Mouse (Mus musculus) adrenal gland, postnatal 14 days (tissue): ENCODE measurements around the gene Grrp1. TPM values are rescaled to one million over a fixed set of nuclear protein-coding genes. Genes with fewer than 3 reads are reported as not detected.

Experiments
- DNase-seq: peaks from one replicate; pipeline ENCODE4 v3.0.0; 2021; ENCODE audit warnings: mixed read lengths
- total RNA-seq: library from RNA; stranded (reverse); gene quantifications from 2 replicates; pipeline ENCODE4 v1.2.3, GENCODE M21; 2021

The Grrp1 gene
- total RNA-seq, 1 experiment from 2014 or later, result 11.4 TPM

GRCm38 (mm10) chr4:134245148-134245843, 8.6 kb downstream of the Grrp1 start, which contains the start of gene Zfp593:
Zfp593 (minus strand) TSS chr4:134245592.
- DNase-seq, result peak; percentile 98

DNA sequence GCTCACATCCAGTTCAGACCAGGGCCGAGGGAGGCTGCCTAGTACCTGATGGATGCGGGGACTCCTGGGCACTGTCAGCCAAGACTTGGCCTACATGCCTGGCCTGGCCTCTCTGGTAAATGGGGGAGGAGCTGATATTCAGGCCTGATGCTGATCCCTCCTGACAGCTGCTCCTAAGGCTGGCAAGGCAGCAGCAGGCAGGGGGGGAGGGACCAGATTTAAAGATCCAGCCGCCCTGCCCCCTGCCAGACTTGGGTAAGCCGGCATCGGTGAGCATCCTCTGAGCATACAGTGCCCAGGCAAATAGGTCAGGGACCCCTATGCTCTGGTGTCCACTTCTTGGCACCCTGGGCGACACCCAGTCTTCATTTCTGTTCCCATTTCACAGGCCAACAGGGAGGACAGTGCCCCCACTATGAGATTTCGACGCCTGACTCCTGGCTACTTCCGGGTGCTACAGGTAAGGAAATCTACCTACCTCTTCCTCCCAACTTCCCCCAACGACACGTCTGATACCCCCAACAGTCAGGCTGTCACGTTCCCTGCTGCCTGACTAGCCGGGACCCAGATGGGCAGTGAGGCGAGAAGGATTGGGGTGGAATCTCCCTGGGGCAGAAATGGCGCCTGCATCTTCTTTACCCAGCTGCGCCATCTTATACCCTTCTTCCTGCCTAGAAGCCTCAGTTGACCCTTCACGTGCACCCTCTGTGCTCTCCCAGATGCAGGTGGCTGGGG, 10.2 kb downstream of the Grrp1 start, which contains the start of gene E130218I03Rik:
Gene E130218I03Rik, plus strand, starts transcription at position 147 of the 735 bp plus-strand sequence.
- DNase-seq, result no peak

DNA sequence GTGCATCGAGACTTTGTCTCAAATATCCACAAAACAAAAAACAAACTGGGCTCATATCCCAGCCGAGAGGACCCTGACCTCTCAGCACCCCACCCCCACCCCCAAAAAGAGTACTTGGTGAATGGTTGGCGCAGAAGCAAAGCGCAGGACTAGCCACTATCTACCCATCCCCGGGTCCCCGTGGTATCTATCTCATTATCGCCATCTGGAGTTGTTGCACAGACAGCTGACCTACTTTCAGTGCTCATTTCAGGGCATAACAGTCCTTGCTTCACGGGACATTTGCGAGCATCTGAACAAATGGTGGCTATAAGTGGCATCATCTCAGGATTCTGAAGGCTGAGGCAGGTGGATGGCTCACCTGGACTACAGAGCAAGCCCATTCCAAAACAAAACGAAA, 15.2 kb downstream of the Grrp1 start:
- DNase-seq, result no peak

GRCm38 (mm10) chr4:134238279-134238651, 15.6 kb downstream of the Grrp1 start, which contains the start of gene Cnksr1:
Cnksr1 (minus strand) TSS chr4:134238399.
- DNase-seq, result peak; percentile 95

DNA sequence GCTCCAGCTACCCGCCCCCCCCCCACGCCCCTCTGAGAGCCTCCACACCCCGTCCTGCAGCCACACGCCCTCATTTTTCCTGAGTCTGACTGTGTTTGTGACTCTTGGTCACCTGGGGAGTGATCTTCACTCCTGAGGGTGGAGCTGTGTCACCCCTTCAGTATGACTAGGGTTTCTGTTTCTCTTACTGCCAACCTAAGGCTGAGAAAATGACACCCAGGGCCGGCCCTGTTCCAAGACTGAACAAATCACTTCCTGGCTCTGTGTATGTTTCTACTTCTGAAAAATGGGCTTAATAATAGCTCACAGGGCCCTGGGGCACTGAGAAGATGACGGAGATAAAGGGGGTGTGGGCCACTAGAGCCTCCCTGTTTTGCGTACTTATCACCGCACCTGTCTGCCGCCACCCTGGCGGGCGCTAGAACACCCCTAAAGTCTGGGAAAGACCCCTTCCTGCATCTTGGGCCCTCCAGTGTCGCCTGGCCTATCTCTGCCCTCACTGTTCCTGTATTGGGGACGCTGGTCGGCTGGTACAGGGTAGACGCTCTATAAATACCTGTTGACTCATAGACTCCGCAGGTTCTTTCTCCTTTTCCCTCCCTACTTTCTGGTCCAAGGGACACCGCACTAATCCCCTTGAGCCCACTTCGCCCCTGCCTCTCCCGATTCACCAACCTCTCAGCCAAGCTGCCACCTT, 16.2 kb downstream of the Grrp1 start:
- no peak for DNase-seq

DNA sequence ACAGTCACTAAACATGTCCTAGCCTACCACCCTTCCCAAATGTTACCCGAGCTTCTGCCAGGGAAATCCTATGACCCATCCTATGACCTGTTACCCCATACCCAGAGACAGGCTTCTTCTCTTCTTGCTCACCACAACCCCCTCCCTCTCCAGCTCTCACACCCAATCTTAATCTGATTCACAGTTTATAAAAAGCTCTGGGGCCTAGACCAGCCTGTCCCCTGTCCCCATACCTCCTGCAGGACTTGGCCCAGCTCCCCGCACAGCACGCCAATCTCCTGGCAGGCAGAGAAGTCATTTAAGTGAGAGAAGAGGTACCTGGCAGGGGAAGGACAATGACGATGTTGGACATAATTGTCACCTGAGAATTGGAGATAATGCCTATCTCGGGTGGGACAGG, 19.0 kb downstream of the Grrp1 start:
- no peak for DNase-seq

DNA sequence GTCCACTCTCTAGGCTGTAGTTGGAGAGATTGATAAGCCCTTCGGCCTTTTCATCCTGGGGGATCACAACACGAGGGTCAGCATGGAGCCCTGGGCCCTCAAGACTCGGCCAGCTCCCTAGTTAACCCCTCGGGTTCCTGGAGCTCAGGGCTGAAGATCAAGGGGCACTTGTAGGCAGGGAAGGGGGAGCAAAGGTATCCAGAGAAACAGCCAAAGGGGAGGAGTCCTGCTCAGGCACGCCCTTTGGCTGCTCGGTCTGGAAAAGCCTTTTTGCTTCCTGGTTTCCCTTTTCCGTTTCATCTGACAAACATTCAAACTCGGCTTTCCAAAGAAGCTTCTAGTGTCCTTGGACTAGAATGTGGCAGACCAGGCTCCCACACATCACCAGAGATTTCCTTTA, 23.5 kb downstream of the Grrp1 start:
- DNase-seq, result no peak

DNA sequence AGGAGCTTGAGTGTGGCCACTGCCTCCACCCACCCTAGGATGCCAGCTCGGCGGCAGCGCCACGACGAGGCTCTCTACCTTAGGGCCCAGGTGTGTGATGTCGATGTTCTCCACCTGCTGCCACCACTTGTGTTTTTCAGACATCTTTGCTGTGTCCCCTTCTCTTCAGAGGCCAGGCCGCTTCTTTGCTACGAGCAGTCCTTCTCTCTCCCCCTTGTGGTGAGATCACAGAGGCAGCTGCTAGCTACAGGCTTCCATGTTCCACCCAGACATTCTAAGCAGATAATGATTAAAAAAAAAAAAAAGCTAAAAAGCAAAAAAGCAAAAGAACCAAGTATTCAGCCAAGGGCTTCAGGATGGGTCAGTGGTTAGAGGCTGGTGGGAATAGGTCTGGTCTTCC, 26.7 kb downstream of the Grrp1 start, which contains the start of gene Catsper4:
Gene Catsper4, minus strand, starts transcription at position 190 of the 400 bp plus-strand sequence.
- no peak for DNase-seq

DNA sequence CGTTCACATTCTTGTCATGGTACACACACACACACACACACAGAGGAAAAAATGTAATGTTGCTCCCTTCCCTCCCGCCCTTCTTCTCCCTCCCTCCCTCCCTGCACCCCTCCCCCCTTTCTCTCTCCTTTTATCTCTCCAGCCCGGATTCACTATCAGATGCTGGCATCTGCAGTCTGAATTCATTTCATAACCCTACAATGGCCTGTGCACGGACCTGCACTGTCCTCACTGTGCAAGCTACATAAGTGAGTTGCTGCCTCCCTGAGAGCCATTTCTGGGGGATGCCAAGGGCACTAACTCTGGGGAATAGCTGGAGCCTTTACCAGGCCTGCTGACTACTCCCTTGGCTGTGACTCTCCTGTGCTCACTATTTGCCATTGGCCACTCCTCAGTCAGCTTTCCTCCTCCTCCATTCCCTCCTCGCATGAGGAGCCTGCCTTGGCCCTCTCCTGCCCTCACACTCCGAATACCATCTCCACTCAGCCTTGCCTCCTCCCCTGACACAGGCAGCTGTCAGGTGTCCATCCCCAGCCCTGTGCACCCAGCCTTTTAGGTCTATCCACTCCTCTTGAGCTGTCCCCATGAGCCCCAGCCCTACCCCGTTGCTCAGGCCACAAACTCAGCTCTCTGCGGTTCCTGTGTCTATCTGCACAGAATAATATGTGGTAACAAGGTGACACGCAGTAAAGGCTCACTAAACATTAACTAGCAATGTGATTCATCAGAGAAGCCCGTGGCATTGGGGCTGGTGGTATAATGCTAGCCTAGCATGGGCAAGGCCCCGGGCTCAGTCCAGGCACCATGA, 30.9 kb downstream of the Grrp1 start:
- no peak for DNase-seq

- DNase-seq, result peak; percentile 28
Observed at GRCm38 (mm10) chr4:134206488-134207053, 47.3 kb downstream of the Grrp1 start.

DNA sequence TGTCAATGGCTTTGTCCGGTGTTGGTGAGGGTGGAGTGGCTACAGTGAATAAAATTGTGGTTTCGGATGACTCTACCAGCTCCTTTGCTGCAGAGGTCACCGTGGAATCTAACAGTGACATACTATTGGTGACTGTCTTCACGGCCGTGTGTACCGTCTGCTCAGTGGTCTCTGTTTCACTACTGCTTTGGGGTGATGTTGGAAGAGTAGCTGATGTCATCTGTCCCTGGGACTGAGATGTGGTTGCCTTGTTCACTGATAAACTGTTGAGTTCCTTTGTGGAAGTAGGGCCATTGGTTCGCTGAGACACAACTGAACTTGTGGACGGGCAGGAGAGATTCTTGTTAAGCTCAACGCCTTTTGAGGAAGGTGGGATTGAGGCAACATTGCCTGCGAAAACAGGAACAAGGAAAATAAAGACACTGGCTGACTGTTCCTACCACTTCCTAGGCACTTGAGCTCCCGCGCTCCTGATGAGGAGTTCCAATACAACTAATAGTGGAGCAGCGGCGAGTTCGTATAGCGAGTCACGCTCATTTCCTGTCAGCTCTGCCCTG, 50.5 kb downstream of the Grrp1 start:
- no peak for DNase-seq

- DNase-seq, result no peak
Observed at GRCm38 (mm10) chr4:134202904-134203303, 51.0 kb downstream of the Grrp1 start, which contains the start of gene Gm7534. Gm7534 (minus strand) TSS chr4:134203004.

Other genes with a start within 250 kb of the Grrp1 start
- not detected in 2 replicates for gene Lin28a, start 235.3 kb downstream of the Grrp1 start, total RNA-seq
- 0.26 TPM in 1 of 2 replicates, not detected in the other for gene Zfp683, start 200.3 kb downstream of the Grrp1 start, total RNA-seq
- gene Crybg2, start 193.3 kb downstream of the Grrp1 start, total RNA-seq, result not detected in 2 replicates
- gene Cd52, start 159.0 kb downstream of the Grrp1 start, total RNA-seq, result 9.3 and 78.8 TPM in 2 replicates
- gene Ubxn11, start 151.5 kb downstream of the Grrp1 start, total RNA-seq, result 6.2 and 8.4 TPM in 2 replicates
- gene Sh3bgrl3, start 125.3 kb downstream of the Grrp1 start, total RNA-seq, result 79.0 and 117 TPM in 2 replicates
- gene Cep85, start 67.0 kb downstream of the Grrp1 start, total RNA-seq, result 20.6 and 24.6 TPM in 2 replicates
- not detected in 2 replicates for gene Gm7534, start 51.1 kb downstream of the Grrp1 start, total RNA-seq
- gene Catsper4, start 26.7 kb downstream of the Grrp1 start, total RNA-seq, result not detected in 2 replicates
- gene Cnksr1, start 15.7 kb downstream of the Grrp1 start, total RNA-seq, result 0.15 TPM in 1 of 2 replicates, not detected in the other
- gene E130218I03Rik, start 10.4 kb downstream of the Grrp1 start, total RNA-seq, result not detected in 2 replicates
- gene Zfp593, start 8.5 kb downstream of the Grrp1 start, total RNA-seq, result 8.4 and 9.7 TPM in 2 replicates
- not detected in 2 replicates for gene Gm30191, start 7.2 kb downstream of the Grrp1 start, total RNA-seq
- gene Pdik1l, start 33.8 kb upstream of the Grrp1 start, total RNA-seq, result 18.1 and 20.7 TPM in 2 replicates
- not detected in 2 replicates for gene Trim63, start 61.0 kb upstream of the Grrp1 start, total RNA-seq
- gene Slc30a2, start 89.1 kb upstream of the Grrp1 start, total RNA-seq, result 13.4 and 18.8 TPM in 2 replicates
- 0.96 and 1.7 TPM in 2 replicates for gene Extl1, start 129.7 kb upstream of the Grrp1 start, total RNA-seq
- 15.9 and 21.2 TPM in 2 replicates for gene Pafah2, start 142.2 kb upstream of the Grrp1 start, total RNA-seq
- 118 and 119 TPM in 2 replicates for gene Stmn1, start 214.2 kb upstream of the Grrp1 start, total RNA-seq
- 25.9 and 32.2 TPM in 2 replicates for gene Paqr7, start 242.6 kb upstream of the Grrp1 start, total RNA-seq